Mouse (Mus musculus): Measurements from ENCODE around the gene Tex2. TPM values are rescaled to one million over a fixed set of nuclear protein-coding genes. Genes with fewer than 3 reads are reported as not detected.
"Not testable (repeated sequence)": the region's sequence is repeated elsewhere in the genome, so short reads cannot be mapped to it uniquely, and the experiment has no call there.

Gene Tex2
- total RNA-seq, 2 experiments from 2014 or later: 59.2 to 65.5 TPM

DNA sequence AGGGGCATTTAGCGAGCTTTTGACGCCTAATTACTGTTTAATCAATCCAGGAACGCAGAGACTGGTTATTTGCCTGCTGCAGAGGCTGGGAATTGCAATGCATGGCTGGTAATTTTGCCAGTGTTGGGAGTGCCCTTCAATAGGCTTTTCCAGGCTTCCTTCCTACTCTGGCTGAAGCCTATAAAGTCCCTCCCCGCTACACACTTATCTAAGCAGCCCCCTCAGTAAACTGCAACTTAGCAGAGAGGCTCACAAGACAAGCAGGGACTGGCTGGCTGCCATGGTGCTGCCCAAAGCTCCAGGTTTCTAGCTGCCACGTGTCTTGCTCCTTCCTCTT, 26.1 kb upstream of the Tex2 start:
- DNase-seq: no peak
- intact Hi-C loops (cut with DNase I): no loop called here
- no peak overlapping the region for H3K4me3 ChIP-seq
- no peak overlapping the region for H3K27ac ChIP-seq
- TF ChIP-seq CTCF (IDR thresholded peaks at IDR 0.05): no peak

DNA sequence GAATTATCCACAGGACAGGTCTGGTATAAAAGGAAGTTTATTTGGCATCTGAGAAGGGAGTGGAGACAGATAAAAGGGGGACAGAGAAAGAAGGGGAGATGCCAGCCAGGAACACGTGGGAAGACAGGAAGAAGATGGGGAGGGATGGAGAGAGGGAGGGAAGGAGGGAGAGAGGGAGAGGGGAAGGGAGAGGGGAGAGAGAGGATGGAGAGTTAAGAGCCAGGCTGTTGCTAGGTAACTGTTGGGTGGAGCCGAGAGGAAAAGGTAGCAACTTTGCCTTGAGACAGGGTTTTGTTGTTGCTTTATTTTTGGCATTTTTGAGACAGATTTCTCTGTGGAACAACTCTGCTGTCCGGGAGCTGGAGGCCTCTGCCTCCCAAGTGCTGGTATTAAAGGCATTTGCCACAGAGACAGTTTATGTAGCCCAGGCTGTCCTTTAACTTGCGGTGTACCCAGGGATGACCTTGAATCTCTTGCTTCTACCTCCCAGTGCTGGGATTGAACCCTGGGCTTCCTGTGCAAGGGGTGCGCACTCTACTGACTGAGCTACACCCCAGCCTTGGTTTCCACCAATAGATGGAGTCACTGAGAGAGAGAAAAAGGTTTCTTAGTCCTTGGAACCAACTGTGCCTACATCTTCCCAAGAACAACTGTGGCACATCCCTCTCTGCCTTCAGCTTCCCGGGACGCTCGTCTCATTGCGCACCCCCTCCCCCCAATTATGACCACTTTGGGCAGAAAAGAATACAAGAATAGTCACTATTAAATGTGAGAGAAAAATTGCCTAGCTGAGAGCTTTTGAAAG, 25.5 kb upstream of the Tex2 start:
- intact Hi-C loops (cut with DNase I): no loop called here
- DNase-seq: no peak
- no peak overlapping the region for H3K27ac ChIP-seq
- no peak overlapping the region for H3K4me3 ChIP-seq
- TF ChIP-seq CTCF (IDR thresholded peaks at IDR 0.05): no peak

GRCm38 (mm10) chr11:106637754-106638153, 24.5 kb upstream of the Tex2 start:
- Histone ChIP-seq H3K27ac (no peak overlapping the region), H3K4me3 (no peak overlapping the region)
- no peak for DNase-seq
- intact Hi-C loops (cut with DNase I): no loop called here
- TF ChIP-seq CTCF (IDR thresholded peaks at IDR 0.05): no peak

DNA sequence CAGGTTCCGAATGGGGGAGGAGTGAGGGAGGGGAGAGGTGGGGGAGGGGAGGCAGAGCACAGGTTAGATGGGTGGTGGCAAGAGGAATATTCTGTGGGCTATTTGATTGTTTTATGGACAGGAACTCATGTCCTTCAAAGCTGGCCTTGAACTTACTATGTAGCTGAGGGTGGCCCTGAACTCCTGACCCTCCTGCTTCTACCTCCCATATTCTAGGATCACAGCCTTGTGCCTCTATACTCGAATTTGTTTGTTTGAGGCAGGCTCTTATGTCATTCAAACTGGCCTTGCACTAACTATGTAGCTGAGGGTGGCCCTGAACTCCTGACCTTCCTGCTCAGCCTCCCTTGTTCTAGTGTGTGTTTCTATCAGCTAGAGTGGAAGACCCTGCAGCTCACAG, 22.7 kb upstream of the Tex2 start:
- H3K4me3 ChIP-seq: no peak overlapping the region
- TF ChIP-seq CTCF (IDR thresholded peaks at IDR 0.05): no peak
- intact Hi-C loops (cut with DNase I): no loop called here
- DNase-seq: no peak
- no peak overlapping the region for H3K27ac ChIP-seq

- DNase-seq; H3K4me3 ChIP-seq; H3K27ac ChIP-seq; intact Hi-C loops (cut with DNase I): not testable (repeated sequence)
Measured at GRCm38 (mm10) chr11:106634175-106634574, 21.0 kb upstream of the Tex2 start.

GRCm38 (mm10) chr11:106633456-106633855, 20.2 kb upstream of the Tex2 start:
- Histone ChIP-seq H3K4me3 (no peak overlapping the region), H3K27ac (no peak overlapping the region)
- TF ChIP-seq CTCF (IDR thresholded peaks at IDR 0.05): no peak
- no peak for DNase-seq
- intact Hi-C loops (cut with DNase I): no loop called here

GRCm38 (mm10) chr11:106627692-106628091, 14.5 kb upstream of the Tex2 start:
- Histone ChIP-seq H3K4me3 (no peak overlapping the region), H3K27ac (no peak overlapping the region)
- intact Hi-C loops (cut with DNase I): loop anchor here (1.0 to 5.0 kb wide), 3 partner anchors 90 to 208 kb away; no protein-coding TSS in a partner anchor
- DNase-seq: peak; percentile 76
- peak; percentile 90 for TF ChIP-seq CTCF (IDR thresholded peaks at IDR 0.05)

DNA sequence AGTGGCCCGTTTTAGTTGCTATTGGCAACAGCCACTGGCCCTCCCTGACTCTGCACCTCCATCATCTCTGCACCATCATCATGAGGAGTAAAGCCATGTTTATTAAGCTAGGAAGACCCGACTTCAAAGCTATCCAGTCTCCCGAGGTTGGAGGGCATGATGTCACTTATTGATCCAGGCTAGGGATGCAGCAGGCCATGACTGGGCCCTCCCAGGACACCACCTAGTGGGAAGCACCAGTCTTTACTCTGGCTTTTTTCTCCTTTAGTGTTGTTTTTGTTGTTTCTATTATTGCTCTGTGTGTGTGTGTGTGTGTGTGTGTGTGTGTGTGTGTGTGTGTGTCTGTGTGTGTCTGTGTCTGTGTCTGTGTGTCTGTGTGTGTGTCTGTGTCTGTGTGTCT, 12.4 kb upstream of the Tex2 start:
- no peak overlapping the region for H3K4me3 ChIP-seq
- intact Hi-C loops (cut with DNase I): loop anchor here (5.0 kb wide), 1 partner anchor 88 kb away; no protein-coding TSS in a partner anchor
- TF ChIP-seq CTCF (IDR thresholded peaks at IDR 0.05): no peak
- H3K27ac ChIP-seq: no peak overlapping the region
- DNase-seq: no peak

- DNase-seq: no peak
- H3K4me3 ChIP-seq: no peak overlapping the region
- TF ChIP-seq CTCF (IDR thresholded peaks at IDR 0.05): no peak
Measured at GRCm38 (mm10) chr11:106623629-106624028, 10.4 kb upstream of the Tex2 start.

DNA sequence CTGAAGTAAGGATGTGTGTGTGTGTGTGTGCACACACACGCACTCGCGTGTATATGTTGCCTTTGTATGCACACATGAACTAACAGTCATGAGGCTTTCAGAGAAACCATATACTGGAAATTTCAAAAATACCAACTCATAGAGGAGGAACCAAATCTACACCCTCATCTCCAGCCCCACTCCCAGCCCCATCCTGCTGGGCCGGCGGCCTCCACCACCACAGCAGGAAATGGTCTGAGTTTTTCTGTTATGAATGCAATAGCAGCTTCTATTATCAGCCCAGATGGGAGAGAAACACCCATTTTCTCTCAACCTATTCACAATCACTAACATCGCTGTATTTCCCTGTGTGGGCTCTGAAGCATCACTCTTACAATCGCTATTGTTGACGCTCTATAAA, 8.8 kb upstream of the Tex2 start:
- no peak for TF ChIP-seq CTCF (IDR thresholded peaks at IDR 0.05)
- no peak overlapping the region for H3K27ac ChIP-seq
- intact Hi-C loops (cut with DNase I): no loop called here
- no peak overlapping the region for H3K4me3 ChIP-seq
- DNase-seq: no peak

More at GRCm38 (mm10) chr11:106623629-106624028, 10.4 kb upstream of the Tex2 start:
- H3K27ac ChIP-seq: no peak overlapping the region
- intact Hi-C loops (cut with DNase I): no loop called here

DNA sequence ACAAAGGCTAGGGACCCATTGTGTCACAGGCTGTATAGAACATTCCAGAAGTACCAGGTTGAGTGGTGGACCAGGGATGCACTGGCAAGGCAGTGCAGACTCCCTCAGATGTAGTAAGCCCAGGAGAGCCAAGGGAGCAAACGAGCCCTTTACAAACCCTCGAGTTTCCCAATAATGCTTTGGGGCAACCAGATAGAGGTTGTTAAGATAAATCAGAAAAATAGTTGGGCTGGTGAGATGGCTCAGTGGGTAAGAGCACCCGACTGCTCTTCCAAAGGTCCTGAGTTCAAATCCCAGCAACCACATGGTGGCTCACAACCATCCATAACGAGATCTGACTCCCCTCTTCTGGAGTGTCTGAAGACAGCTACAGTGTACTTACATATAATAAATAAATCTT, 5.5 kb upstream of the Tex2 start:
- H3K27ac ChIP-seq; H3K4me3 ChIP-seq; intact Hi-C loops (cut with DNase I); DNase-seq: not testable (repeated sequence)

DNA sequence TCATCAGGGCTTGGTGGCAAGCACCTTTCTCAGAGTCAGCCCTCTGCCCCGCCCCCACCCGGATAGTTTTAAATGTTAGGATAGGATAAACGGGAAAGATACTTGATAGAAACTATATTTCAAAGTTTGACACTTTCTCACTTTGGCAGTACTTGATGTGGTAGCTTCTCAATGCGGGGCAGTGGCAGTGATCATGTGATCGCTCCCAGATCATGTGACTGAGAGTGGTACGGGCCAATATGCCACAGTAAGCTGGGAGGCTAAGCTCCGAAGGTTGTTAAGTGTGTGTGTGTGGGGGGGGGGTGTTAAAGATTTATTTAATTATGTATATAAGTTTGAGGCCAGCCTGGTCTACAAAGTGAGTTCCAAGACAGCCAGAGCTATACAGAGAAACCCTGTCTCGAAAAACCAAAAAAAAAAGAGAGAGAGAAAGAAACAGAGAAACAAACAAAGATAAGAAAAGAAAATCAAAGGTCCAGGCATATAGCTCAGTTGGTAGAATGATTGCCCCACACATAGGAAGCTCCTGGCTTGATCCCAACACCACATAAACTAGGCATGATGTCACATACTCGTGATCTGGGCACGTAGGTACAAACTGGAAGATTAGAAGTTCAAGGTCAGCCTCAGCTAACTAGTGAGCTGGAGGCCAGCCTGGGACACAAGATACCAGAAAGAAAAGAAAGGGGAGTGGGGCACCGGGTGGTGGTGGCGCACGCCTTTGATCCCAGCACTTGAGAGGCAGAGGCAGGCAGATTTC, 4.8 kb upstream of the Tex2 start:
- DNase-seq: no peak
- Histone ChIP-seq H3K4me3 (no peak overlapping the region), H3K27ac (no peak overlapping the region)
- intact Hi-C loops (cut with DNase I): no loop called here
- TF ChIP-seq CTCF (IDR thresholded peaks at IDR 0.05): no peak

GRCm38 (mm10) chr11:106615561-106615960, 2.3 kb upstream of the Tex2 start:
- no peak for DNase-seq
- no peak overlapping the region for H3K4me3 ChIP-seq
- no peak overlapping the region for H3K27ac ChIP-seq
- no peak for TF ChIP-seq CTCF (IDR thresholded peaks at IDR 0.05)
- intact Hi-C loops (cut with DNase I): no loop called here

Data from gastrocnemius, adult 2 months (tissue).